Mouse (Mus musculus): ENCODE measurements around the gene Rara.

Gene Rara

GRCm38 (mm10) chr11:99010124-99010523 lies 82.5 kb downstream of the Rara start:
- DNase-seq: no peak

GRCm38 (mm10) chr11:99010706-99011105 lies 83.1 kb downstream of the Rara start:
- DNase-seq: no peak

GRCm38 (mm10) chr11:99013856-99014255 lies 86.2 kb downstream of the Rara start:
- DNase-seq: no peak

GRCm38 (mm10) chr11:99019844-99020243 lies 92.2 kb downstream of the Rara start:
- DNase-seq: no peak

GRCm38 (mm10) chr11:99022384-99022933 lies 94.8 kb downstream of the Rara start:
- DNase-seq: no peak

GRCm38 (mm10) chr11:99023094-99023493 lies 95.5 kb downstream of the Rara start:
- DNase-seq: no peak

- peak; percentile 99 for DNase-seq
Measured at GRCm38 (mm10) chr11:99023500-99024467, 96.2 kb downstream of the Rara start, which contains the start of gene Top2a. Top2a (minus strand) TSS chr11:99024189.

Measured in kidney, adult 9 months (tissue).